Mouse (Mus musculus): Measurements from ENCODE around the gene Akain1. TPM values are rescaled to one million over a fixed set of nuclear protein-coding genes. Genes with fewer than 3 reads are reported as not detected.

The Akain1 gene
- polyA plus RNA-seq, 1 experiment from 2014 or later, result not detected

Other genes starting within 250 kb of the Akain1 start
- gene Zbtb14, start 56.3 kb upstream of the Akain1 start, polyA plus RNA-seq (2015; fragmentation: Nextera tagmentation; extraction: Ambion mirVana), result 24.0 and 26.0 TPM in 2 replicates

All from kidney, embryonic 15.5 days (tissue).